Mouse (Mus musculus) lung, postnatal 0 days (tissue): ENCODE data around the gene Utp14a.

Source experiments
- CTCF ChIP-seq: IDR thresholded peaks from 2 replicates; pipeline ENCODE4 v1.5.1; 2016; ENCODE audit warnings: antibody characterized with exemption, mild to moderate bottlenecking
- EP300 ChIP-seq: IDR thresholded peaks from 2 replicates; pipeline ENCODE4 v1.6.1; 2016; ENCODE audit warnings: antibody characterized with exemption, mild to moderate bottlenecking, control low read depth

DNA sequence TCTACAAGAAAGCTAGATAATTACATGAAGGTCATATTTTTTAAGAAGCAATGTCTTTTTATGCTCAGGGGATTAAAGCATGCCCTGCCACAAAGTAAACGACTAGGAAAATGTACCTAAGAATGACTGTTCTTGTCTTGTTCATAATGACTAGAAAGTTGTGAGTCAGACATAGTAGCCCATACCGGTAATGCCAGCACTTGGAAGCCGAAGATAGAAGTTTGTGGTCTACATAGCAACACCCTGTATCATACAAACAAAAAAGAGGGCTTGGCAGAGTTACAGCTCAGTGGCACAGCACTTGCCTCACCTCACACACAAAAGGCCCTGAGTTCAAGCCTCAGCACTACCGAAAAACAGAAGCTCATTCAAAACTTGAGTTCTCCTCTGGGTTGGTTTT lies 15.0 kb downstream of the Utp14a start:
- TF ChIP-seq CTCF = no peak
- no peak for TF ChIP-seq EP300
